Mouse (Mus musculus) brain, embryonic 18.5 days (tissue): Measurements from ENCODE around the gene Ubd.
"Not testable (repeated sequence)": the region's sequence is repeated elsewhere in the genome, so short reads cannot be mapped to it uniquely, and the experiment has no call there.

Experiments
- DNase-seq: peaks from one replicate; pipeline ENCODE4 v3.0.0-alpha.2; 2012; ENCODE audit warnings: low read depth, low spot score

Gene Ubd

DNA sequence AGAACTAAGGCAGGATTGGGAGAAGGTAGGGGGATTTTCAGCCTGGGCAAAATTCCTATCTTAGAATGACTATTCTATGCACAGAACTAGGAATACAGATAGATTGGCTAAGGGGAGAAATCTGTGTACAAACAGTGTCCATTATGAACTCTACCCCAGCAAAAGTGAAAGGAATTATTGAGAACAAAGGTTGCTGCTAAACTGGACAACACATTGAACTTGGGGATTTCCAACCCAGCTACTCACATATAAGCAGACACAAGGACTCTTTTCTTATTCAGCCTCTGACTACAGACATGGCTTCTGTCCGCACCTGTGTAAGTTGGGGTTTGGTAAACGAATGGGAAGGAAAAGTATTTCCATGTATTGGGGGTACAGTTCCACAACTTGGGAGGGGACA lies at the start of gene Ubd:
Gene Ubd, plus strand, starts transcription at position 237 of the 400 bp plus-strand sequence.
- no peak for DNase-seq

DNA sequence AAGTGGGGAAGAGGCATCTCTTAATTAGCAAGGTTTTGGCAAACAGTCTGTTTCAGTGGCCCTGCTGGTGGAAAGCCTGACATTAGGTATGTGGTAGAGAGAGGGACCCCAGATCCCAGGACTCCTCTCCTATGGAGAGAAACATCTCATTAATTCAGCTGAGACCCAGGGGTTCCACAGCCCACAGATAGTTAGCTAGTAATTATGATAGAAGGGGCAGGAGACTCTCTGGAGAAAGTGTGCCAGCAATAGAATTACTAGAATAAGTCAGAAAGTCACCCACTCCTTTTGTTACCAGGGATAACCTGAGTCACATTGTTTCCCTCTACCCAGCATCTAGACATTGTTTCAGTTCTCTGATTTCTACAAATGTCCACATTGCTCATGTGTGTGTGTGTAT lies 32.3 kb upstream of the Ubd start, which contains the start of gene Olfr93:
Gene Olfr93, minus strand, starts transcription at position 101 of the 400 bp plus-strand sequence.
- DNase-seq, result no peak

DNA sequence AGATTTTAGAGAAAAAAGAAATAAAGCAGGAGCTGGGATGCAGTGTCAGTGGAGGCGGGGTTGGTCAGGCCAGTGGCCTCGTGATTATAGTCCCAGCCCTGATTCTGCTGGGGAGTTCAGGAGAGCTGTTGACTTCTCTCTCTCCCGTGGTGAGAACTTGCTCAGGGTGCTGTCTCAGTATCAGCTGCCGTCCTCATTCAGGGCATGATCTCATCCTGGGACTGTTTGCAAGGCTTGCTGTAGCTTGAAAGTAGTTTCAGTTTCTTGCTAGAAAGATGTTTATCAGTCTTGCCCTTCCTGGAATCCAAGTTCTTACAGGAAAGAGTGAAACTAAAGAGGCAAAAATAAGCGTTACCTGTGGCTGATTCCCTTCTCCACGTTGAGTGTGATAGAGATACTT lies 8.2 kb upstream of the Ubd start:
- no peak for DNase-seq

DNA sequence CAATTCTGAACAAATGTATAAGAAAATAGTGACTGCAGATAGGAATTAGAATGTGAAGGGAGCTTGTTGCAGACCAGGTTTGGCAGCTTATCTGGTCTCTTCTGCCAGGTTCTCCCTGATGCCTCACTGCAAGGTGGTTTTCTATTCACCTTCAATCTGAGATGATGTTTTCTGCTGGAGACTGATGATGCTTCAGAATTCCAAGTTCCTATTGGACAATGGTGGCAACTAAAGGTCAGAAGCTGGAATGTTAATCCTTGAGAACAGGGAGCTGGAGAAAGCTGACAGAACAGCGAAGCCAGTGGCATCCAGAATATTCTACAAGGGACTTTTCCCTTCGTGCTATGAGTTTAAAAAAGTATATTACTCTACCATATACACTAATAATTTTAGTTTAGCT lies 3.0 kb upstream of the Ubd start:
- DNase-seq, result no peak

DNA sequence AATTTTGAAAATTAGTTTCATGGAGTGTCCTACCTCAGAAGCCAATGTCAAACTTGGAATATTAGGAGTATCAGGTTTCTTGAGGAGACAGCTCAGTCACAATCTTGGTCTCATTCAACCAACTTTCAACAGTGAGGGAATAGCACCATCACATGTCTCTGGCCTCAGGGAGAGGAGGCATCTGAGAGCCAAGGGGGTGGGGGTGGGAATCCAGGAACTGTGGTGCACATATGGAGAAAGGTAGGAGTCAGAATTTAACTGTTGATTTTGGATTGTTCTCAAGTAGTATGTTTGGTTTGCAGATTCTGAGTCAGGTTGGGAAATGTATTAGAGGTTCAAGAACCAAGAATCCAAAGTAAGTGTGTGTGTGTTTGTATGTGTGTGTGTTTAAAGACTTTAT lies 660 bp upstream of the Ubd start:
- no peak for DNase-seq

DNA sequence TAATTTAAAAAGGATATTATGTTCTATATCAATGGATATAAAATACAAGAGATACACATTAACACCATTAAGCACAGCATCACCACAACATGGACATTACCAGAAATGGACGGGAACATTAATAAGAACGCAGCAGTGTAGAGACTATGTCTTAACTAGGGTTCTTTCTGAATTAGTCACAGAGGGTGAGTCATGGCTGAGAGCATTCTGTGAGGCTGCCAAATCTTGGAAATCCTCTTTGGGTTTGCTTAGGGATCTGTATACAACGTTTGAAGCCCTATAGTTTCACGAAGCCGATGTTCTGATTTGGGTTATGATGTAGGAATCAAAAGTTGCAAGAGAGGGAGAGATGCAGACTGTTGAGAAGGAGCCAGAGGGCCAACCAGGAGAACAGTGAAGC lies 1.1 kb downstream of the Ubd start:
- DNase-seq, result no peak

DNA sequence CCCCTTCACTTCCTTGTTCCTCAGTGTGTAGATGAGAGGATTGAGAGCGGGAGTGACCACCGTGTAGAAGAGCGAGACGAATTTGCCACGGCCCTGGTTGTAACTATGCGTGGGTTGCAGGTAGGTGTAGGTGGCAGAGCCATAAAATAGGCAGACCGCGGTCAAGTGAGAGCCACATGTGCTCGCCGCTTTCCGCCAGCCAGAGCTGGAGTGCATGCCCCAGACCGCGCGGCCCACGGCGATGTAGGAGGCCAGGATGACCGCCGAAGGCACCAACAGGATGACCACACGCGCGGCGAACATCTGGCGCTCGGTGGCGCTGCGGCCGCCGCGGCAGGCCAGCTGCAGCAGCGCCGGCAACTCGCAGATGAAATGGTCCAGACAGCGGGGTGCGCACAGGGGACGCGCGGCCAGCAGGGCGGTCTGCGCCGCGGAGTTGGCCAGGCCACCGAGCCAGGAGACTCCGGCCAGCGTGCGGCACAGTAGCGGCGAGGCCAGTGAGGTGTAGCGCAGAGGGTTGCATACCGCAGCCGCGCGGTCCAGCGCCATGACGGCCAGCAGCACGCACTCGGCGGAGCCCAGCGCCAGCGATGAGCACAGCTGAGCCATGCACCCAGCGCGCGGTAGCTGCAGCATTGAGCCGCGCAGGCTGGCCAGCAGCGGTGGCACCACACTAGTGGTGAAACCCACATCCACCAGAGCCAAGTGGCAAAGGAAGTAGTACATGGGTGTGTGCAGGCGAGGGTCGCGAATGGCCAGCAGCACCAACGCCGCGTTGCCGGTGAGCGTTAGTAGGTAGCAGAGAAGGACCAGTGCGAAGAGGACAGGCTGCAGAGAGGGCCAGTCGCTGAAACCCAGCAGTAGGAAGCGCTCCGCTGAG lies 3.4 kb downstream of the Ubd start:
- DNase-seq, result peak; percentile 8

DNA sequence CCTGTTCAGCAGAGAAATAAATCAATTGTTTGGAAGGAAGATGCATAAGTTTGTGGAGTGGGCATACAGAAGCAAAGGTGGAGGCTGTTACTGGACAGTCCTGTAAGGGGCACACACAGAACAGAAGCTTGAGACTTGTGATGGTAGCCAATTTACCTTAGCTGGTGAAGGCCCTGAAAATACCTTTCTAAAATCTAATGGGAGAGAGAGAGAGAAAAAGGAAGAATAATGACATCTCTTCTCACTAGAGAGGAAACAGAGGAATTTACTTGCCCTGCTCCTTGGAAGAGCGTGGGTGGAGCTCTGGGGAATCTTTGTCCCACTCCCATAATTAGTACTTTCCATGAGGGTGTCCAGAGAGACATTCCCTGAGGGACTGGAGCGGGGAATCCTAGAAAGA lies 7.2 kb downstream of the Ubd start, which contains the start of gene Olfr94:
Gene Olfr94, minus strand, starts transcription at position 101 of the 400 bp plus-strand sequence.
- DNase-seq, result no peak

DNA sequence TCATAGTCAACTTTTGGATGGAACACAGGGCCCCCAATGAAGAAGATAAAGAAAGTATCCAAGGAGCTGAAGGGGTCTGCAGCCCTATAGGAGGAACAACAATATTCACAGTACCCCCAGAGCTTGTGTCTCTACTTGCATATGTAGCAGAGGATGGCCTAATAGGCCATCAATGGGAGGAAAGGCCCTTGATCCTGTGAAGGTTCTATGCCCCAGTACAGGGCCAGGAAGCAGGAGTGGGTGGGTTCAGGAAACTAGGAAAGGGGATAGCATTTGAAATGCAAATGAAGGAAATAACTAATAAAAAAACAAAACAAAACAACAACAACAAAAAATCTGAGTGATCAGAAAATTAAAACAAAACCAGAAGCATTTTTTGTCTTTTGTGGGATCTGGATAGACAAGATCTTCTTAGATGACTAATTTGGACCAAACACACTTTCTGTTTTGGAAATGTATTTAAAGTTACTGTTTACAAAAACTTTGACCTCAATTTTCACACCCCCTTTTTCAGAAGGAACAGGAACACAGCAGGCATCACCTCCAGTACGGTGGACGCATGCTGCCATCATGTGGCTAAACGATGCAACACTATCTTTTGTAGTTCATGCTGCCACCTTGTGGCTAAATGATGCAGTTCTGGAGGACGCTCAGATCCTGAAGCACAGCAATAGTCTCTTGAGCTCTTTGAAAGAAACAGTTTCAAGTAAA lies 9.7 kb downstream of the Ubd start:
- DNase-seq, result peak; percentile 62

DNA sequence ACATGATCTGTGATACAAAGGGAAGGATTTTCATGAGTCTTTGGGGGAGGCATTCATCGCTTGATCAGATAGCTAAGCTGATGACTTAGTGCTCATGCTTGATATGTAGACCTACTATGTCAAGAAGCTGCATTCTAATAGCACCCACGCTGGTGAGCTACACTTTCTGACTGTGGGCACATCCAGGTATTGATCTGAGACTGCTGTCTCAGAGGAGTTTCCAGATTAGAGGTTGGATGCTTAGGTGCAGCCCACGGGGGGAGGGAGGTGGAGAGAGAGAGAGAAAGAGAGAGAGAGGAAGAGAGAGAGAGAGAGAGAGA lies 10.2 kb downstream of the Ubd start:
- DNase-seq, result no peak

DNA sequence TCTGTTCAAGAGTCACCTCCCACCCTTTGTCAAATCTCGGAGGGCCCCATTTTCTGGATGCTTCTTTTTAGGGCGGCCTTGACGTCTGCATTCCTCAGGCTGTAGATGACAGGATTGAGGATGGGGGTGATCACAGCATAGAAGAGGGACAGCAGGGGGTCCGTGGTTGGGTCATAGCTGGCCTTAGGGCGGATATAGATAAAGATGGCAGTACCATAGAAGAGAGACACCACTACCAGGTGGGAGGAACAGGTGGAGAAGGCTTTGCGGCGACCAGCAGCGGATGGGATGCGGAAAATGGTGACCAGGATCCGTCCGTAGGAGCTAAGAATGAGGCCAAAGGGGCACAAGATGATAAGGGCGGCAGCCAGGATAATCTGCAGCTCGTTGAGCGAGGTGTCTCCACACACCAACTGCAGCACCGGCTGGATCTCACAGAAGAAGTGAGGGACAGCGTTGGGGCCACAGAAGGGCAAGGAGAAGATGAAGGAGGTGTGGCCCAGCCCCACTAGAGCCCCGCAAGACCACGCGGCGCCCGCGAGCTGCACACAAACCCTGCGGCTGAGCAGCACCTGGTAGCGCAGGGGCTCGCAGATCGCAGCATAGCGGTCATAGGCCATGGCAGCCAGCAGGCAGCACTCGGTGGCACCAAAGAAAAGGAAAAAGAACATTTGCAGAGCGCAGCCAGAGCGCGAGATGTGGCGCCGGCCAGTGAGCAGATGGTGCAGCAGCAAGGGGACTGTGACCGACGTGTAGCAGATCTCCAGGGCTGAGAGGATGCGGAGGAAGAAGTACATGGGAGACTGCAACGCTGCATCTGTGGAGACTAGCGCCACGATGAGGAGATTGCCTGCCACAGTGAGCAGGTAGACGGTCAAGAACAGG lies 17.4 kb downstream of the Ubd start:
- no peak for DNase-seq

DNA sequence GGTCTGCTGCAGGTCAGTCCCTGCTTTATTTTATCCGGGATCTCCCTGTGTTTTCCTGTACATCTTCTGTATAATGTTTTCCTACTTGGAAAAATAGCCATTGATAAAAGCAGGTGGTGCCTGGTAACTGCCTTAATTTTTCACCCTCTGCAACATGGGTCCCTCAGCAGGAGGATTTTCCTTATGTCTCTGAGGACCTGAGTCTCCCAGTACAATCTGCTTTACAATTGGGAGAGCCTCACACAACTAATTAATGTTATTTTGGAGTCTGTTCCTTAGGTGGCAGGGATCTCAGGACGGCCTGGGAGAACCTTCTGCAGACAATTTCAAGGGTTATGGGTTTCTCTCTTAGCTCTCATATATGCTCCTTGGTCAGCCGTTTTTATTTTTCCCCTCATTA lies 19.3 kb downstream of the Ubd start, which contains the start of gene Olfr95:
Gene Olfr95, minus strand, starts transcription at position 101 of the 400 bp plus-strand sequence.
- no peak for DNase-seq

DNA sequence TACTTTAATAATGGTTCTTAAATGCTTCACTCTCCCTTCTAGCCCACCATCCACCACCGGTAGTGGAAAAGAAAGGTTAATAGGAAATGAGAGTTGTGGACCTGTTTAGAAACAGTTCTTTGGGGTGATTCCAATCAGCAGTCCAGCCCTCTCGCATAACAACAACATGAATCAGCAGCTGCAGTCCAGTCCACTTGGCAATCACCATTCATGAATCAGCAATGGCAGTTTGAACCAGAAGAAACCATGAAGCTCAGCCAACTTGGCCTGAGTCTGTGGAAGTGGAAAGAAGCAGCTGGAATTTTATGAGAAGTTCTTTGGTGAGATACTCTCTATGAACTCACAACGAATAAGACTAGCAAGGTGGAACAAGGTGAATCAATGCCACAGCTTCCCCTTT lies 24.8 kb downstream of the Ubd start:
- DNase-seq, result no peak

DNA sequence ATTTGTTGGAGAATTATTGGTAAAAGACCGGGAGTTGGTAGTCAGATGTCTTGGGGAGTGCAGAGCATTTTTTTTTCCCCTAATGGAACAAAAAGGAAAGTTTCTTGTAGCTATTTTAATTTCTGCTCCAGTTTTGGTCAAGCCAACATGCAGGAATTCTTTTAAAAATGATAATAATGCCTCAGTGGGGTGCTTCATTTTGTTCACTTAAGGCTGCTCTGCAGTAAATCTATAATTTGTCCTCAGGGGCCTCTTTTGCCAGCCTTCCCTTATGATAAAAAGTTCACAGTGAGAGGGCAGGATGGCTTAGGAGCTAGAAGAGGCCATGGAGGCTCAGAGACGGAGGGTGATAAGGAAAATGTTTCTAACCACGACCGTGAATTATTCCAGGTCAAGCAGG lies 26.2 kb downstream of the Ubd start, which contains the start of gene Olfr96:
Gene Olfr96, plus strand, starts transcription at position 301 of the 400 bp plus-strand sequence.
- no peak for DNase-seq

DNA sequence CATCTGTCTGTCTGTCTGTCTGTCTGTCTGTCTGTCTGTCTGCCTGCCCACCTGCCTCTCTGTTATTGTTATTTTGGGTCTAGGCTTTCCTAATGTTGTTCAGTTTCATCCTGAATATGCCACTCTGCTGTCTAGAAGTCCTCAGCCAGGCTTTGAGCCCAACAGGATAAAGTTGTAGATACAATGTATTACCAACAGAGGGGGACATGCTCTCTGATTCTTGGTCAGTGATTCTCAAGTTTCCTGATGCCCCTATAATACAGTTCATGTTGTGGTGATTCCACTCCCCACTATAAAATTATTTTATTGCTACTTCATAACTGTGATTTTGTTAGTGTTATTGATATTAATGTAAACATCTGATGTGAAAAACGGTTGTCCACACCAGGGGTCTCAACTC lies 28.2 kb downstream of the Ubd start:
- DNase-seq, result no peak

DNA sequence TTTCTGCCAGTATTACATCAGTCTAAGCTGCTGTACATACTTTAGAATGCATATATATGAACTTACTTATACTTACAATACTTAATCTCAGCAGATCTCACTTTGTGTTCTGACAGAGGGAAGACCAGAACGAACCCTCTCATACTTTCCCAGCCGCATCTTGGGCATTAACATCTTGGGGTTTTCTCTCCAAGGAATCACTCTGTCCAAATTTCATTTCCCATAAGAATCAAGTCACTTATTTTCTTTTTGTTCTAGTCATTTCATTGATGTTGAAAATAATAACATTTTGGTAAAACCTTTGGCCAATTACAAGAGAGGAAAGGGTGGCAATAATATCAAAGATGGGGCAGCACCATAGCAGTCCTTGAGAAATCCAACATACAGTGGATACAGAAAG lies 43.5 kb downstream of the Ubd start, which contains the start of gene Olfr97:
Gene Olfr97, minus strand, starts transcription at position 101 of the 400 bp plus-strand sequence.
- not testable (repeated sequence) for DNase-seq

DNA sequence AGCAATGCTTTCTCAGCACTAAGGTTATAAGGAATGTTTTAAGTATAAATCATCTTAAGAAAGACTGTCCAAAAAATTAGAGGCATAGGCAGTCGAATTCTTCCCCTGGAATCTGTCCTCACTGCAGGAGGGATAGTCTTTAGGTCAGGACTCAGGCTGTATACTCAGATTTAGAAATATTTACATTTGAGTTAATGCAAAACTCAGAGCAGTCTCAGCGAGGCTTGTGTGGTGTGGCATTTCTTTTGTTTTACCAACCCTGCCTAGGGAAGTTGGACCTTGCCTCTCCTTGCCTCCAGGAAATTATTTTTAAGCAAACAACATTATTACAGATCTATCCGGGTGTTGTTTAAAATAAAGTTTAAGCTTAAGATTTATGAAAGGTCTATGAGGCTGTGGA lies 48.5 kb downstream of the Ubd start:
- DNase-seq, result no peak
